11 mouse cellular contexts compared by ENCODE assay signal in the genomic region with DNA sequence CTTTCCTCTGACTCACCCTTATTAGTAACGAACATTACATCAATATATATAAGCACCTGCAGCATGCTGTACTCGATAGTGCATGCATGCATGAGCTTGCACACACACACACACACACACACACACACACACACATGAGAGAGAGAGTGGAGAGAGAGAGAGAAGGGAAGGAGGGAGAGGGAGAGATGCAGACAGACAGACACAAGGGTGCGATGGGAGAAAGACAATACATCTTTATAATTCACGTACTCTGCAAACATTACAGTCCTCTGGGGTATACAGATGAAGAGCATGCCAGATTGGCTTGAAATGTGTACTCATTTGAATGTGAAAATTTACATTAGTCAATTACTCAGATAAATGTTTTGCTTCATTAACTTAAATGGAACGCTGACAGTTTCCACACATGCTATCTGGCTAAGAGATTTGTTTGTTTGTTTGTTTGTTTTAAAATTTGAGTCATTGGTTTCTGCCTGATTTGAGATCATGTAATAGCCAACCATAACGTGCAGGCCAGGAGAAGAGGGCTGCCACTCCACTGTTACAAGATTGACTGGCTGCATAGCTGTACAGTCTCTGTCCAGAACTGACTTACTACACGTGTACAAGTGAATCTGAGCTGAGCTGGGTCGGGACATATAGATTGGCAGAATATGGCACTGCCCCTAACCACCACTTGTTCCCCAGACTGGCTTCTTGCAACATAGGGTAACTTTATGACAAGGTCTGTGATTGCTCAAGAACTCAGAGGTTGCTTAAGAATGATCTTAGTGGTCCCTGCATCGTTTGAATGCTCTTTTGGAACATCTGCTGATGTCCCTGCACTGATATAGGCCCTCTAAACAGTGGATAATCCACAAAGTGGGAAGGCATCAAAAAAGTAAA. TPM values are rescaled to one million over a fixed set of nuclear protein-coding genes. Genes with fewer than 3 reads are reported as not detected.
DNase-seq lines count a peak whose midpoint lies in the region; ATAC-seq lines count a peak whose summit lies in the region.
"Had no signal": no experiment of that assay in that cellular context is flagged by ENCODE, and none has a peak within 500 bp of the region (broad histone marks: within the 10 kb centered on the region; RNA-seq: fewer than 3 reads in every experiment).

No protein-coding gene starts in this region.

- WGBS in heart, embryonic 10.5 days = 74% methylated on average over 9 of the region's 9 CpGs

- no peak overlapping the region for H3K4me3 ChIP-seq in heart, embryonic 10.5 days
- H3K4me3 ChIP-seq in brown adipose tissue, adult 24 weeks (ENCODE audit: insufficient read depth, low read depth, low read length) = no peak overlapping the region
- H3K4me3 ChIP-seq: liver, embryonic 13.5 days had no signal

- peak; percentile 95 for ATAC-seq in granulocyte monocyte progenitor cell, adult 5-6 weeks (replicated peaks; ENCODE audit: poor library complexity, severe bottlenecking)
- peak; percentile 95 for ATAC-seq in megakaryocyte progenitor cell, adult 5-6 weeks (replicated peaks; ENCODE audit: poor library complexity)
- ATAC-seq in erythroblast, adult 5-6 weeks (replicated peaks; ENCODE audit: low FRiP score, poor library complexity, severe bottlenecking) = no peak
- ATAC-seq: inflammation-experienced regulatory T-cells, adult 6 months had no signal

- no peaks in the 10 kb centered on the region for H3K9me3 ChIP-seq in heart, embryonic 10.5 days
- H3K9me3 ChIP-seq: liver, embryonic 13.5 days had no signal

- no peaks in the 10 kb centered on the region for H3K4me1 ChIP-seq in heart, embryonic 10.5 days
- peaks cover 5% of the 10 kb centered on the region for H3K4me1 ChIP-seq in brown adipose tissue, adult 24 weeks (ENCODE audit: control insufficient read depth, insufficient read depth, insufficient read length, low read length)
- H3K4me1 ChIP-seq: liver, embryonic 13.5 days had no signal

- DNase-seq in heart, adult 11 months = peak; percentile 76
- DNase-seq in heart, embryonic 10.5 days (ENCODE audit: low spot score) = no peak
- DNase-seq in ovary, postnatal 14 days (ENCODE audit: low spot score) = no peak
- no peak for DNase-seq in kidney, adult 8-10 months
- DNase-seq: kidney, postnatal 25 days; liver, embryonic 13.5 days had no signal

- H3K36me3 ChIP-seq in heart, embryonic 10.5 days = no peaks in the 10 kb centered on the region
- H3K36me3 ChIP-seq: liver, embryonic 13.5 days had no signal

- no peak overlapping the region for H3K27ac ChIP-seq in heart, embryonic 10.5 days
- H3K27ac ChIP-seq in brown adipose tissue, adult 24 weeks (replicated peaks; ENCODE audit: low read depth, low read length) = peak overlapping the region; percentile 83
- H3K27ac ChIP-seq: liver, embryonic 13.5 days had no signal

- H3K27me3 ChIP-seq in heart, embryonic 10.5 days (ENCODE audit: insufficient read depth, poor library complexity, severe bottlenecking) = no peaks in the 10 kb centered on the region
- H3K27me3 ChIP-seq: liver, embryonic 13.5 days had no signal

RNA-seq across cellular contexts. Expression of gene F13a1, which starts 54.6 kb away (rescaled TPM):
- polyA plus RNA-seq in heart, embryonic 10.5 days (2016; fragmentation: Nextera tagmentation; extraction: Ambion mirVana) = 1.2 and 2.6 TPM in 2 replicates
- 16.7 and 25.8 TPM in 2 replicates for polyA plus RNA-seq in brown adipose tissue, adult 24 weeks (2012; ENCODE audit: insufficient read depth, insufficient read length, missing spikeins)
- total RNA-seq in granulocyte monocyte progenitor cell, adult 5-6 weeks (2014; fragmentation: Nextera tagmentation) = 334 and 375 TPM in 2 replicates
- total RNA-seq in granulocyte monocyte progenitor cell, adult 5-6 weeks (2017) = 472 and 502 TPM in 2 replicates
- 211 and 262 TPM in 2 replicates for total RNA-seq in megakaryocyte progenitor cell, adult 5-6 weeks (2015)
- 337 and 409 TPM in 2 replicates for total RNA-seq in megakaryocyte progenitor cell, adult 5-6 weeks (2017)
- total RNA-seq in erythroblast, adult 5-6 weeks (2015; ENCODE audit: low replicate concordance) = 52.6 and 61.2 TPM in 2 replicates
- 62.8 and 65.1 TPM in 2 replicates for total RNA-seq in erythroblast, adult 5-6 weeks (2017; ENCODE audit: low replicate concordance)
